Mouse (Mus musculus): ENCODE measurements around the gene B3galt4. TPM values are rescaled to one million over a fixed set of nuclear protein-coding genes. Genes with fewer than 3 reads are reported as not detected.

B3galt4 gene
- total and polyA plus RNA-seq, 3 experiments = 1.8 to 3.4 (median 1.9) TPM

DNA sequence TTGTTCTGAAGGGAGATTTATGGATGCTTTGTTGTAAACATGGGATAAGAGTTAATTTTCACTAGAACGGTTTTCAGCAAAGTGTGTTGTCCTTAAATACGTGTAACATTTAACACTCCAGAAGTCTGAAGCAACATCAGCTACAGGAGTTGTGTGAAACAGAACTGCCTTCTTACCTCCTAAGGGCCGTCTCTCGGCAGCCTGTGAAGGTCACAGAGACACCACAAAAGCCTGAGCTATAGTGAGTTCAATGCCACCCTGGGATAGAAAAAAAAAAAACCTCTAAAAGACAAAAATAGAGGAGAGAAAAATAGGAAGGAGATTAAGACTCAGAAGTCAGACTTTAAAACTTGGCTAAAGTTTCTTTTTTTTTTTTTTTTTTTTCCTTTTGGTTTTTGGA lies 49.2 kb downstream of the B3galt4 start:
- Histone ChIP-seq H3K27me3 (ENCODE audit: control insufficient read depth, insufficient read depth, low read length) (no peaks in the 10 kb centered on the region), H3K4me3 (no peak overlapping the region), H3K36me3 (ENCODE audit: control insufficient read depth, insufficient read depth, low read length) (no peaks in the 10 kb centered on the region), H3K27ac (no peak overlapping the region), H3K9ac (ENCODE audit: low read depth, low read length) (no peak overlapping the region), H3K79me2 (replicated peaks; ENCODE audit: control insufficient read depth, insufficient read depth, low read length) (no peaks in the 10 kb centered on the region), H3K4me1 (ENCODE audit: control insufficient read depth, insufficient read depth, low read length) (no peaks in the 10 kb centered on the region; the same call in 1 of the 2 replicates)
- TF ChIP-seq POLR2A (IDR thresholded peaks at IDR 0.05; ENCODE audit: insufficient read depth, low read depth, low read length) (no peak), CTCF (IDR thresholded peaks at IDR 0.05) (no peak), EP300 (IDR thresholded peaks at IDR 0.05; ENCODE audit: insufficient read depth, low read depth, low read length) (no peak)
- DNase-seq = no peak
- 40% methylated on average over 4 of the region's 4 CpGs for WGBS
- intact Hi-C loops (cut with DNase I) = no loop called here

DNA sequence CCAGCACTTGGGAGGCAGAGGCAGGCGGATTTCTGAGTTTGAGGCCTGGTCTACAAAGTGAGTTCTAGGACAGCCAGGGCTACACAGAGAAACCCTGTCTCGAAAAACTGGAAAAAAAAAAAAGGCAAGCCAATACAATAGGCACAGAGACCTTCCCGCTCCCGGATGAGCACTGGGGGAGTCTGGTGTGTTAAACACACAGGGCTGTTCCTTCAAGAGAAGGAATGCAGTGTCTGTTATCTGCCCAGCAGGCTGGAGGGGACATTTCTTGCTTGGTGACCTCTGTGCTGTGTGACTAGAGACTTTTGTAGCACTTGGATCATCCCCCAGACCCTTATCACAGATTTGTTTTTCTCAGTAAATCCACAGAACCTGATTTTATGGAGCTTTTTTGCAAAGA lies 49.6 kb downstream of the B3galt4 start:
- H3K79me2 ChIP-seq (replicated peaks; ENCODE audit: control insufficient read depth, insufficient read depth, low read length) = no peaks in the 10 kb centered on the region
- H3K36me3 ChIP-seq (ENCODE audit: control insufficient read depth, insufficient read depth, low read length) = no peaks in the 10 kb centered on the region
- intact Hi-C loops (cut with DNase I) = no loop called here
- no peaks in the 10 kb centered on the region; the same call in 1 of the 2 replicates for H3K4me1 ChIP-seq (ENCODE audit: control insufficient read depth, insufficient read depth, low read length)
- DNase-seq = no peak
- TF ChIP-seq CTCF (IDR thresholded peaks at IDR 0.05) = no peak
- no peak for TF ChIP-seq POLR2A (IDR thresholded peaks at IDR 0.05; ENCODE audit: insufficient read depth, low read depth, low read length)
- TF ChIP-seq EP300 (IDR thresholded peaks at IDR 0.05; ENCODE audit: insufficient read depth, low read depth, low read length) = no peak
- H3K27ac ChIP-seq = no peak overlapping the region
- 54% methylated on average over 4 of the region's 4 CpGs for WGBS
- H3K27me3 ChIP-seq (ENCODE audit: control insufficient read depth, insufficient read depth, low read length) = no peaks in the 10 kb centered on the region
- H3K9ac ChIP-seq (ENCODE audit: low read depth, low read length) = no peak overlapping the region
- no peak overlapping the region for H3K4me3 ChIP-seq

DNA sequence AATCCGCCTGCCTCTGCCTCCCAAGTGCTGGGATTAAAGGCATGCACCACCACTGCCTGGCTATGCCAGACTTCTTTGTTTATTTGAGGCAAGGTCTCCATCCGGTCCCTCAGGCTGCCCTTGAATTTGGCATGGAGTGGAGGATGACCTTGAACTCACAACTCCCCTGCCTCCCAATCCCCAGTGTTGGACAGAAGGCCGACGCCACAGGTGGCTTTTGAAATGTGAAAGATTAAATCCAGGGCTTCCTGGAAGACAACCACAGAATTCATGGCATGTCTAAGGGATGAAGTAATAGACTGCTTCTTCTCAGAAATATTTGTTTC lies 50.3 kb downstream of the B3galt4 start:
- no peak overlapping the region for H3K9ac ChIP-seq (ENCODE audit: low read depth, low read length)
- no peak for DNase-seq
- no peak overlapping the region for H3K27ac ChIP-seq
- H3K4me1 ChIP-seq (ENCODE audit: control insufficient read depth, insufficient read depth, low read length) = no peaks in the 10 kb centered on the region; the same call in 1 of the 2 replicates
- intact Hi-C loops (cut with DNase I) = no loop called here
- H3K4me3 ChIP-seq = no peak overlapping the region
- 74% methylated on average over 4 of the region's 4 CpGs for WGBS
- H3K27me3 ChIP-seq (ENCODE audit: control insufficient read depth, insufficient read depth, low read length) = no peaks in the 10 kb centered on the region
- H3K79me2 ChIP-seq (replicated peaks; ENCODE audit: control insufficient read depth, insufficient read depth, low read length) = no peaks in the 10 kb centered on the region
- no peaks in the 10 kb centered on the region for H3K36me3 ChIP-seq (ENCODE audit: control insufficient read depth, insufficient read depth, low read length)
- TF ChIP-seq POLR2A (IDR thresholded peaks at IDR 0.05; ENCODE audit: insufficient read depth, low read depth, low read length) (no peak), EP300 (IDR thresholded peaks at IDR 0.05; ENCODE audit: insufficient read depth, low read depth, low read length) (no peak)

DNA sequence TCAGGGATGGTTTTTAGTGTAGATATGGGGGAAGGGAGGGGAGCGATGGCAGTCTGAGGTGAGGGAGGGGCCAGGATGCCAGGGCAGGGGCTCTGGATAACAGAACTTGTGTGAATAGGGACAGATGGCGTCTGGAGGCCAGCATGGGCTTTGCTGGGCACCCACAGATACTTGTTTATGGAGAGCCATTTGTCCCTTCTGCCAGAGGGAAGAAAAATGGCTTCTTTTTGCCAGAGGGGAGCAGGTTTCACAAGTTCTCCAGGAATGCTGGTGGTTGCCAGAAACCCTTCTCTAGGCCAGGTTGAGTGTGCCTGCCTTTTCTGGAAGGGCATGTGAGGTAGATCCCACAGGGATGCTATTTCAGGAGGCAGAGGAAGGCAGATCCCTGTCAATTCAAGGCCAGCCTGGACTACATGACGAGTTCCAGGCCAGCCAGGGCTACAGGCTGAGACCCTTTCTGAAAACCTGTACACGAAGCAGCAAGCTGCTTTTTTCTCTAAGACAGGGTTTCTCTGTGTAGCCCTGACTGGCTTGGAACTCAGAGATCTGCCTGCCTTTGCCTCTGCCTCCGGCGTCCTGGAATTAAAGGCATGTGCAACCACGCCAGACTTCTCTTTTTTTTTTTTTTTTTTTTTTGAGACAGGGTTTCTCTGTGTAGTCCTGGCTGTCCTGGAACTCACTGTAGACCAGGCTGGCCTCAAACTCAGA lies 50.9 kb downstream of the B3galt4 start:
- DNase-seq = no peak
- no peak overlapping the region for H3K27ac ChIP-seq
- no peaks in the 10 kb centered on the region; the same call in 1 of the 2 replicates for H3K4me1 ChIP-seq (ENCODE audit: control insufficient read depth, insufficient read depth, low read length)
- no peaks in the 10 kb centered on the region for H3K79me2 ChIP-seq (replicated peaks; ENCODE audit: control insufficient read depth, insufficient read depth, low read length)
- H3K36me3 ChIP-seq (ENCODE audit: control insufficient read depth, insufficient read depth, low read length) = no peaks in the 10 kb centered on the region
- WGBS = 61% methylated on average over 7 of the region's 7 CpGs
- no peak overlapping the region for H3K4me3 ChIP-seq
- no peak for TF ChIP-seq EP300 (IDR thresholded peaks at IDR 0.05; ENCODE audit: insufficient read depth, low read depth, low read length)
- TF ChIP-seq POLR2A (IDR thresholded peaks at IDR 0.05; ENCODE audit: insufficient read depth, low read depth, low read length) = no peak
- TF ChIP-seq CTCF (IDR thresholded peaks at IDR 0.05) = no peak
- H3K9ac ChIP-seq (ENCODE audit: low read depth, low read length) = no peak overlapping the region
- no peaks in the 10 kb centered on the region for H3K27me3 ChIP-seq (ENCODE audit: control insufficient read depth, insufficient read depth, low read length)
- intact Hi-C loops (cut with DNase I) = no loop called here

Other genes with a start within 250 kb of the B3galt4 start
Only the 30 nearest of the 32 such genes appear.
- gene March2, start 232.8 kb downstream of the B3galt4 start, total RNA-seq (2021) = 100 to 1,000 TPM; 136 to 182 TPM
- gene March2, start 232.8 kb downstream of the B3galt4 start, polyA plus RNA-seq (2012; rRNA removed) = 146 and 147 TPM in 2 replicates
- 100 to 1,000 TPM; 238 to 272 TPM for gene Rab11b, start 191.0 kb downstream of the B3galt4 start, total RNA-seq (2021)
- gene Rab11b, start 191.0 kb downstream of the B3galt4 start, polyA plus RNA-seq (2012; rRNA removed) = 388 and 477 TPM in 2 replicates
- gene Angptl4, start 169.7 kb downstream of the B3galt4 start, total RNA-seq (2021) = 1 to 10 TPM; 4.7 to 7.2 TPM
- gene Angptl4, start 169.7 kb downstream of the B3galt4 start, polyA plus RNA-seq (2012; rRNA removed) = 13.2 and 18.9 TPM in 2 replicates
- 10 to 100 TPM; 54.6 to 61.0 TPM for gene Kank3, start 141.0 kb downstream of the B3galt4 start, total RNA-seq (2021)
- gene Kank3, start 141.0 kb downstream of the B3galt4 start, polyA plus RNA-seq (2012; rRNA removed) = 139 and 168 TPM in 2 replicates
- gene Rps28, start 126.9 kb downstream of the B3galt4 start, total RNA-seq (2021) = 100 to 1,000 TPM; 683 to 757 TPM
- 329 and 480 TPM in 2 replicates for gene Rps28, start 126.9 kb downstream of the B3galt4 start, polyA plus RNA-seq (2012; rRNA removed)
- gene Ndufa7, start 126.9 kb downstream of the B3galt4 start, total RNA-seq (2021) = 100 to 1,000 TPM; 609 to 707 TPM
- gene Ndufa7, start 126.9 kb downstream of the B3galt4 start, polyA plus RNA-seq (2012; rRNA removed) = 755 and 759 TPM in 2 replicates
- gene Cd320, start 108.4 kb downstream of the B3galt4 start, total RNA-seq (2021) = 10 to 100 TPM; 27.8 to 34.3 TPM
- 36.1 and 46.9 TPM in 2 replicates for gene Cd320, start 108.4 kb downstream of the B3galt4 start, polyA plus RNA-seq (2012; rRNA removed)
- gene Gm7029, start 77.7 kb downstream of the B3galt4 start, total RNA-seq (2021) = not detected
- gene Gm7029, start 77.7 kb downstream of the B3galt4 start, polyA plus RNA-seq (2012; rRNA removed) = not detected in 2 replicates
- gene Kifc1, start 60.8 kb downstream of the B3galt4 start, total RNA-seq (2021) = under 1 TPM; 0.57 to 0.66 TPM
- 0.59 and 0.94 TPM in 2 replicates for gene Kifc1, start 60.8 kb downstream of the B3galt4 start, polyA plus RNA-seq (2012; rRNA removed)
- gene Platr17, start 46.4 kb downstream of the B3galt4 start, total RNA-seq (2021) = not detected
- not detected in 2 replicates for gene Platr17, start 46.4 kb downstream of the B3galt4 start, polyA plus RNA-seq (2012; rRNA removed)
- gene Daxx, start 42.1 kb downstream of the B3galt4 start, total RNA-seq (2021) = 10 to 100 TPM; 11.5 to 16.4 TPM
- gene Daxx, start 42.1 kb downstream of the B3galt4 start, polyA plus RNA-seq (2012; rRNA removed) = 18.5 and 20.5 TPM in 2 replicates
- 100 to 1,000 TPM in 1 of 2 experiments, 10 to 100 TPM in 1; 98.9 to 124 TPM for gene Tapbp, start 35.6 kb downstream of the B3galt4 start, total RNA-seq (2021)
- gene Tapbp, start 35.6 kb downstream of the B3galt4 start, polyA plus RNA-seq (2012; rRNA removed) = 62.5 and 75.7 TPM in 2 replicates
- gene Zbtb22, start 35.6 kb downstream of the B3galt4 start, total RNA-seq (2021) = 10 to 100 TPM; 13.7 to 18.8 TPM
- 24.6 and 26.8 TPM in 2 replicates for gene Zbtb22, start 35.6 kb downstream of the B3galt4 start, polyA plus RNA-seq (2012; rRNA removed)
- gene Rgl2, start 21.9 kb downstream of the B3galt4 start, total RNA-seq (2021) = 10 to 100 TPM; 33.2 to 36.0 TPM
- gene Rgl2, start 21.9 kb downstream of the B3galt4 start, polyA plus RNA-seq (2012; rRNA removed) = 89.1 and 101 TPM in 2 replicates
- gene Pfdn6, start 11.1 kb downstream of the B3galt4 start, total RNA-seq (2021) = 10 to 100 TPM; 77.7 to 81.0 TPM
- gene Pfdn6, start 11.1 kb downstream of the B3galt4 start, polyA plus RNA-seq (2012; rRNA removed) = 28.0 and 29.6 TPM in 2 replicates
- gene Wdr46, start 10.8 kb downstream of the B3galt4 start, total RNA-seq (2021) = 10 to 100 TPM in 1 of 2 experiments, 1 to 10 TPM in 1; 8.8 to 10.0 TPM
- gene Wdr46, start 10.8 kb downstream of the B3galt4 start, polyA plus RNA-seq (2012; rRNA removed) = 8.7 and 9.1 TPM in 2 replicates
- 10 to 100 TPM; 38.1 to 39.1 TPM for gene Vps52, start 4.3 kb upstream of the B3galt4 start, total RNA-seq (2021)
- 47.8 and 56.4 TPM in 2 replicates for gene Vps52, start 4.3 kb upstream of the B3galt4 start, polyA plus RNA-seq (2012; rRNA removed)
- gene Rps18, start 4.5 kb upstream of the B3galt4 start, total RNA-seq (2021) = 100 to 1,000 TPM; 364 to 420 TPM
- gene Rps18, start 4.5 kb upstream of the B3galt4 start, polyA plus RNA-seq (2012; rRNA removed) = 180 and 194 TPM in 2 replicates
- 100 to 1,000 TPM; 103 to 117 TPM for gene H2-K1, start 48.9 kb upstream of the B3galt4 start, total RNA-seq (2021)
- gene H2-K1, start 48.9 kb upstream of the B3galt4 start, polyA plus RNA-seq (2012; rRNA removed) = 655 and 1,075 TPM in 2 replicates
- gene Ring1, start 73.2 kb upstream of the B3galt4 start, total RNA-seq (2021) = 10 to 100 TPM; 13.0 to 13.1 TPM
- 18.6 and 20.8 TPM in 2 replicates for gene Ring1, start 73.2 kb upstream of the B3galt4 start, polyA plus RNA-seq (2012; rRNA removed)
- gene H2-Ke6, start 76.6 kb upstream of the B3galt4 start, total RNA-seq (2021) = 100 to 1,000 TPM; 112 to 138 TPM
- gene H2-Ke6, start 76.6 kb upstream of the B3galt4 start, polyA plus RNA-seq (2012; rRNA removed) = 87.0 and 91.6 TPM in 2 replicates
- 10 to 100 TPM; 76.0 to 79.8 TPM for gene Slc39a7, start 80.2 kb upstream of the B3galt4 start, total RNA-seq (2021)
- 64.0 and 72.5 TPM in 2 replicates for gene Slc39a7, start 80.2 kb upstream of the B3galt4 start, polyA plus RNA-seq (2012; rRNA removed)
- gene Rxrb, start 80.3 kb upstream of the B3galt4 start, total RNA-seq (2021) = 10 to 100 TPM; 39.1 to 42.4 TPM
- 38.8 and 41.3 TPM in 2 replicates for gene Rxrb, start 80.3 kb upstream of the B3galt4 start, polyA plus RNA-seq (2012; rRNA removed)
- gene Col11a2, start 87.9 kb upstream of the B3galt4 start, total RNA-seq (2021) = 1 to 10 TPM in 1 of 2 experiments, under 1 TPM in 1; 0.89 to 1.8 TPM
- gene Col11a2, start 87.9 kb upstream of the B3galt4 start, polyA plus RNA-seq (2012; rRNA removed) = 0.98 and 1.7 TPM in 2 replicates
- under 1 TPM; 0.20 to 0.29 TPM for gene H2-Oa, start 140.9 kb upstream of the B3galt4 start, total RNA-seq (2021)
- 0.79 and 3.2 TPM in 2 replicates for gene H2-Oa, start 140.9 kb upstream of the B3galt4 start, polyA plus RNA-seq (2012; rRNA removed)
- gene H2-DMa, start 168.1 kb upstream of the B3galt4 start, total RNA-seq (2021) = 1 to 10 TPM; 4.0 to 7.5 TPM
- 12.2 and 21.3 TPM in 2 replicates for gene H2-DMa, start 168.1 kb upstream of the B3galt4 start, polyA plus RNA-seq (2012; rRNA removed)
- 10 to 100 TPM; 67.6 to 71.1 TPM for gene Brd2, start 171.1 kb upstream of the B3galt4 start, total RNA-seq (2021)
- 78.9 and 118 TPM in 2 replicates for gene Brd2, start 171.1 kb upstream of the B3galt4 start, polyA plus RNA-seq (2012; rRNA removed)
- 1 to 10 TPM; 2.1 to 2.3 TPM for gene H2-DMb2, start 191.8 kb upstream of the B3galt4 start, total RNA-seq (2021)
- 2.3 and 7.6 TPM in 2 replicates for gene H2-DMb2, start 191.8 kb upstream of the B3galt4 start, polyA plus RNA-seq (2012; rRNA removed)
- 1 to 10 TPM; 1.6 to 2.2 TPM for gene H2-DMb1, start 201.6 kb upstream of the B3galt4 start, total RNA-seq (2021)
- 8.9 and 19.1 TPM in 2 replicates for gene H2-DMb1, start 201.6 kb upstream of the B3galt4 start, polyA plus RNA-seq (2012; rRNA removed)
- gene Tap1, start 236.1 kb upstream of the B3galt4 start, total RNA-seq (2021) = 1 to 10 TPM; 3.4 to 7.2 TPM
- gene Tap1, start 236.1 kb upstream of the B3galt4 start, polyA plus RNA-seq (2012; rRNA removed) = 10.9 and 11.7 TPM in 2 replicates

All from heart, adult 2 months (tissue).